Mouse (Mus musculus) forebrain, embryonic 15.5 days (tissue): Measurements from ENCODE around the gene Mgat4b. TPM values are rescaled to one million over a fixed set of nuclear protein-coding genes. Genes with fewer than 3 reads are reported as not detected.
A peak's percentile ranks its signal among the peaks of the same experiment; 100 is the strongest.

Experiments used
- ATAC-seq: fragments of 200-750 bp; cut with Nextera tagmentation; replicated peaks from 2 replicates; pipeline ENCODE4 v1.8.0; 2017; ENCODE audit warnings: mild to moderate bottlenecking, moderate TSS enrichment, moderate library complexity
- H3K27ac ChIP-seq: fragments of 300-500 bp; sonication (generic); replicated peaks from 2 replicates; pipeline ENCODE4 v1.5.1; 2015; ENCODE audit warnings: mild to moderate bottlenecking, inconsistent platforms
- H3K27me3 ChIP-seq: fragments of 300-500 bp; sonication (generic); 2 replicates; pipeline ENCODE4 v1.6.1; 2015; ENCODE audit warnings: inconsistent platforms
- H3K36me3 ChIP-seq: fragments of 300-500 bp; sonication (generic); 2 replicates; pipeline ENCODE4 v1.6.1; 2015; ENCODE audit warnings: mild to moderate bottlenecking, inconsistent platforms
- H3K4me1 ChIP-seq: fragments of 300-500 bp; sonication (generic); 2 replicates; pipeline ENCODE4 v1.6.1; 2015; ENCODE audit warnings: inconsistent platforms
- H3K4me2 ChIP-seq: fragments of 300-500 bp; sonication (generic); replicated peaks from 2 replicates; pipeline ENCODE4 v1.6.1; 2015; ENCODE audit warnings: mild to moderate bottlenecking, inconsistent platforms
- H3K4me3 ChIP-seq: fragments of 300-500 bp; sonication (generic); 2 replicates; pipeline ENCODE4 v1.5.1; 2015; ENCODE audit warnings: mild to moderate bottlenecking, inconsistent platforms
- H3K9ac ChIP-seq: fragments of 300-500 bp; sonication (generic); replicated peaks from 2 replicates; pipeline ENCODE4 v1.6.1; 2015; ENCODE audit warnings: mild to moderate bottlenecking, inconsistent platforms
- H3K9me3 ChIP-seq: fragments of 300-500 bp; sonication (generic); 2 replicates; pipeline ENCODE4 v1.6.1; 2016; ENCODE audit warnings: inconsistent platforms
- WGBS: fragments of 180-500 bp; shearing (Covaris S2); methylation state at CpG from one replicate; pipeline ENCODE4 v1.1.7; 2015; ENCODE audit warnings: mixed read lengths; 5-methylcytosine and 5-hydroxymethylcytosine counted together
- polyA plus RNA-seq: library from polyadenylated mRNA; unstranded; fragments of >200 nt; fragmentation: Nextera tagmentation; extraction: Ambion mirVana; gene quantifications from 2 replicates; pipeline ENCODE4 v1.2.1, GENCODE M21; 2015

Mgat4b gene
- polyA plus RNA-seq, 1 experiment from 2014 or later, result 46.3 TPM

GRCm38 (mm10) chr11:50217811-50218210, 7.1 kb downstream of the Mgat4b start:
- H3K9me3 ChIP-seq, result no peaks in the 10 kb centered on the region
- H3K27ac ChIP-seq, result no peak overlapping the region
- no peak overlapping the region for H3K4me2 ChIP-seq
- H3K4me3 ChIP-seq, result no peak overlapping the region
- no peak overlapping the region for H3K9ac ChIP-seq
- no peaks in the 10 kb centered on the region for H3K36me3 ChIP-seq
- 66% methylated on average over 4 of the region's 4 CpGs for WGBS
- ATAC-seq, result no peak
- peaks cover 12% of the 10 kb centered on the region; the same call in 1 of the 2 replicates for H3K4me1 ChIP-seq
- H3K27me3 ChIP-seq, result no peaks in the 10 kb centered on the region

GRCm38 (mm10) chr11:50219833-50220232, 9.1 kb downstream of the Mgat4b start:
- Histone ChIP-seq H3K4me1 (peaks cover 20% of the 10 kb centered on the region), H3K27me3 (no peaks in the 10 kb centered on the region), H3K4me3 (no peak overlapping the region), H3K9me3 (no peaks in the 10 kb centered on the region), H3K4me2 (no peak overlapping the region), H3K27ac (no peak overlapping the region), H3K9ac (no peak overlapping the region), H3K36me3 (no peaks in the 10 kb centered on the region)
- WGBS, result 32% methylated on average over 2 of the region's 2 CpGs
- no peak for ATAC-seq

GRCm38 (mm10) chr11:50222559-50223276, 12.0 kb downstream of the Mgat4b start:
- Histone ChIP-seq H3K4me2 (peak overlapping the region; percentile 76), H3K36me3 (no peaks in the 10 kb centered on the region), H3K9me3 (no peaks in the 10 kb centered on the region), H3K27me3 (no peaks in the 10 kb centered on the region), H3K27ac (no peak overlapping the region), H3K4me1 (peaks cover 34% of the 10 kb centered on the region), H3K9ac (no peak overlapping the region), H3K4me3 (peak overlapping the region; percentile 93)
- ATAC-seq, result no peak
- WGBS, result 43% methylated on average over 7 of the region's 7 CpGs

- Histone ChIP-seq H3K27ac (peak overlapping the region; percentile 95), H3K4me3 (peak overlapping the region; percentile 93), H3K4me2 (peak overlapping the region; percentile 76), H3K36me3 (no peaks in the 10 kb centered on the region), H3K9ac (peak overlapping the region; percentile 95), H3K9me3 (no peaks in the 10 kb centered on the region), H3K4me1 (peaks cover 45% of the 10 kb centered on the region), H3K27me3 (no peaks in the 10 kb centered on the region)
- ATAC-seq, result peak; percentile 12; the same call in 1 of the 2 replicates
- WGBS, result 6% methylated on average over 17 of the region's 17 CpGs
Measured at GRCm38 (mm10) chr11:50223783-50224662, 13.3 kb downstream of the Mgat4b start.

GRCm38 (mm10) chr11:50224671-50225530, 14.2 kb downstream of the Mgat4b start:
- under 1% methylated on average over 69 of the region's 70 CpGs for WGBS
- Histone ChIP-seq H3K4me1 (peaks cover 53% of the 10 kb centered on the region), H3K9me3 (no peaks in the 10 kb centered on the region), H3K36me3 (no peaks in the 10 kb centered on the region), H3K9ac (peak overlapping the region; percentile 95), H3K27ac (peak overlapping the region; percentile 95), H3K27me3 (no peaks in the 10 kb centered on the region), H3K4me2 (peak overlapping the region; percentile 76), H3K4me3 (peak overlapping the region; percentile 93)
- ATAC-seq, result peak; percentile 88

GRCm38 (mm10) chr11:50225611-50226378, 15.1 kb downstream of the Mgat4b start:
- H3K4me2 ChIP-seq, result peak overlapping the region; percentile 76
- H3K4me3 ChIP-seq, result peak overlapping the region; percentile 93
- no peaks in the 10 kb centered on the region for H3K27me3 ChIP-seq
- no peaks in the 10 kb centered on the region for H3K9me3 ChIP-seq
- WGBS, result 3% methylated on average over 34 of the region's 34 CpGs
- peak; percentile 30 for ATAC-seq
- peak overlapping the region; percentile 95 for H3K27ac ChIP-seq
- peaks cover 57% of the 10 kb centered on the region for H3K4me1 ChIP-seq
- H3K9ac ChIP-seq, result peak overlapping the region; percentile 95
- H3K36me3 ChIP-seq, result peaks cover under 1% of the 10 kb centered on the region; the same call in 1 of the 2 replicates

GRCm38 (mm10) chr11:50226406-50226805, 15.7 kb downstream of the Mgat4b start:
- H3K36me3 ChIP-seq, result peaks cover 3% of the 10 kb centered on the region; the same call in 1 of the 2 replicates
- H3K9me3 ChIP-seq, result no peaks in the 10 kb centered on the region
- no peaks in the 10 kb centered on the region for H3K27me3 ChIP-seq
- peak overlapping the region; percentile 95 for H3K9ac ChIP-seq
- peak overlapping the region; percentile 76 for H3K4me2 ChIP-seq
- WGBS, result 33% methylated on average over 2 of the region's 2 CpGs
- H3K4me3 ChIP-seq, result peak overlapping the region; percentile 93
- H3K4me1 ChIP-seq, result peaks cover 60% of the 10 kb centered on the region
- H3K27ac ChIP-seq, result no peak overlapping the region
- ATAC-seq, result no peak

- Histone ChIP-seq H3K27ac (no peak overlapping the region), H3K4me1 (peaks cover 60% of the 10 kb centered on the region), H3K4me3 (no peak overlapping the region), H3K9ac (no peak overlapping the region), H3K27me3 (no peaks in the 10 kb centered on the region), H3K36me3 (peaks cover 6% of the 10 kb centered on the region), H3K9me3 (no peaks in the 10 kb centered on the region), H3K4me2 (0 out of 2 replicates have a peak overlapping the region, but pooled peaks have one; percentile 76)
- no peak for ATAC-seq
- 83% methylated on average over 3 of the region's 3 CpGs for WGBS
Measured at GRCm38 (mm10) chr11:50227226-50227625, 16.5 kb downstream of the Mgat4b start.

GRCm38 (mm10) chr11:50227736-50228135, 17.0 kb downstream of the Mgat4b start:
- no peak overlapping the region for H3K9ac ChIP-seq
- H3K4me3 ChIP-seq, result no peak overlapping the region
- no peaks in the 10 kb centered on the region for H3K9me3 ChIP-seq
- ATAC-seq, result no peak
- H3K4me2 ChIP-seq, result no peak overlapping the region
- H3K36me3 ChIP-seq, result peaks cover 11% of the 10 kb centered on the region
- peaks cover 60% of the 10 kb centered on the region for H3K4me1 ChIP-seq
- no peaks in the 10 kb centered on the region for H3K27me3 ChIP-seq
- no peak overlapping the region for H3K27ac ChIP-seq
- 83% methylated on average over 4 of the region's 4 CpGs for WGBS

GRCm38 (mm10) chr11:50228772-50229171, 18.1 kb downstream of the Mgat4b start:
- no peak for ATAC-seq
- Histone ChIP-seq H3K4me1 (peaks cover 49% of the 10 kb centered on the region), H3K27me3 (no peaks in the 10 kb centered on the region), H3K4me2 (no peak overlapping the region), H3K36me3 (peaks cover 21% of the 10 kb centered on the region), H3K9me3 (no peaks in the 10 kb centered on the region), H3K9ac (no peak overlapping the region), H3K4me3 (no peak overlapping the region), H3K27ac (no peak overlapping the region)
- 23% methylated on average over 3 of the region's 3 CpGs for WGBS
